Mouse (Mus musculus) kidney, adult 18-20 months (tissue): ENCODE results near the gene Parp4.

Experiments used
- DNase-seq: peaks from one replicate; pipeline ENCODE4 v3.0.0; 2021

The Parp4 gene

DNA sequence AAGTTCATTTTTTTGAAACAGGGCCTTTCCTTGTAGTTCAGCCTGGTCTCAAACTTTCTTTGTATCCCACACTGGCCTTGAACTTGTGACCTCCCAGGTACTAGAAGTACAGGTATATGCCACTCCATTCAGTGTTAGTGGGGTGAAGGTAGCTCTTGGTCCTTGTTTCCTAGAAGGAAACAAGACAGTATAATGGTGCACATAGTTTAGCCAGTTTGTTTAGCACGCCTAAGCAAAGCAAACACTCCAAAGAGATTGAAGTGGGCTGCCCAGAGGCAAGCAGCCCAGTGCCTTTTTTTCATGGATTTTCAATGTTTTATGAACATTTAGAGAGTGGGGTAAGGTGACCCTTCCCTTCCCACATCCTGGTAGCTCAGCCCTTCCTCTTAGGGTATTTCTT, 42.1 kb downstream of the Parp4 start:
- no peak for DNase-seq

DNA sequence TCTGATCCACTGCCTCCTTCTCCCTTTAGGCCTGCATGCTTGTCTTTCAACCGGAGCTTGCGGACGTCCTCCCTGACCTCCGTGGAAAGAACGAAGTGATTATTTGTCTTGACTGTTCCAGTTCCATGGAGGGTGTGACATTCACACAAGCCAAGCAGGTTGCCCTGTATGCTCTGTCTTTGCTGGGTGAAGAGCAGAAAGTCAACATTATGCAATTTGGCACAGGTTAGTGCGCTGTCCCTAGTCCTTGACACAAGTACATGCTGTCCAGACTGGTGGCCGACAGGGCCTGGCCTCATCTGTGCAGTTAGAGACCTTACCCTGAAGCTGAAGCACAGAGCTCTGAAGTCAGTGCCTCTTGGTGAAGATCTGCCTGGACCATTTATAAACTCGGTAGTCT, 45.0 kb downstream of the Parp4 start:
- DNase-seq: no peak

- no peak for DNase-seq
These were observed 50.8 kb downstream of the Parp4 start for GRCm38 (mm10) chr14:56626202-56626601.

GRCm38 (mm10) chr14:56628336-56628735, 52.9 kb downstream of the Parp4 start:
- DNase-seq: no peak

- no peak for DNase-seq
These were observed 55.7 kb downstream of the Parp4 start for GRCm38 (mm10) chr14:56631109-56631508.

DNA sequence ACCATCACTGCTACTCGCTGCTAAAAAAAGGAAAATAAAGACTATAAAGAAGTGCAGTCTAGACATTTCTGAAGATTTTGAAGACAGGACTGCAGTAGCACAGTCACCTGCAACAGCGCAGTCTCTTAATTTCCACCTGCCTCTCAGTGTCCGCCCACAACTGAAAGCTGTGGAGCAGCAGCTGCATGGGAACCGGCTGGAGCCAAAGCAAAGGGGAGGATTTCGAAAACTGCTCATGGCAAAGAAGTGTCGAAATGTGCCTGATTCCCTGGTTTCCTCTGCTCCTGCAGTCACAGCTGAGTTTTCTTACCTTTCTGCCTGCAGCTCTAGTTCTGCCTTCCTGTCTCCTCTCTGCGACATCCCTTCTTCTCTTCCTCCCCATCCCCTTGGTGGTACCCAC, 71.8 kb downstream of the Parp4 start:
- no peak for DNase-seq

- DNase-seq: no peak
These were observed 74.0 kb downstream of the Parp4 start for GRCm38 (mm10) chr14:56649448-56649847.

- no peak for DNase-seq
These were observed 90.2 kb downstream of the Parp4 start for GRCm38 (mm10) chr14:56665651-56666050.

- no peak for DNase-seq
These were observed 91.5 kb downstream of the Parp4 start for GRCm38 (mm10) chr14:56666909-56667308.

- peak; percentile 100 for DNase-seq
These were observed 92.8 kb downstream of the Parp4 start, which contains the start of gene Mphosph8 for GRCm38 (mm10) chr14:56667969-56668802. Gene Mphosph8, plus strand, starts transcription at chr14:56668248.

GRCm38 (mm10) chr14:56669046-56669620, 93.7 kb downstream of the Parp4 start:
- DNase-seq: no peak

DNA sequence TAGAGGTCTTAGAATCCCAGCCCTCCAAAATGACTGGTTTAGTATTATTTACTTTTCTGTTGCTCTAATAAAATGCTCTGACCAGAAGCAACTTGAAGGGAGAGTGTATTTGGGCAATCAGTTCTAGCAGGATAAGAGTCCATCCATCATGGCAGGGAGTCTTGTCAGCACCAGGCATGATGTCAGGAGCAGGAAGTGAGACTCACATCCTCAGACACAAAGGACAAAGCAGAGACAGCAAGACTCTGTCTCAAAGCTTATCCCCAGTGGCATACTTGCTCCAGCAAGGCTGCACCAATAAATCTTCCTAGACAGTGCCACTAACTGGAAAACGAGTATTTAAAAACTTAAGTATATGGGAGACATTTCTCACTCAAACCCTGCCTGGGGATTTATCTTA, 110.0 kb downstream of the Parp4 start:
- no peak for DNase-seq

GRCm38 (mm10) chr14:56689116-56689515, 113.7 kb downstream of the Parp4 start:
- no peak for DNase-seq

GRCm38 (mm10) chr14:56689766-56690165, 114.3 kb downstream of the Parp4 start:
- DNase-seq: no peak

GRCm38 (mm10) chr14:56695495-56695894, 120.1 kb downstream of the Parp4 start:
- DNase-seq: no peak

DNA sequence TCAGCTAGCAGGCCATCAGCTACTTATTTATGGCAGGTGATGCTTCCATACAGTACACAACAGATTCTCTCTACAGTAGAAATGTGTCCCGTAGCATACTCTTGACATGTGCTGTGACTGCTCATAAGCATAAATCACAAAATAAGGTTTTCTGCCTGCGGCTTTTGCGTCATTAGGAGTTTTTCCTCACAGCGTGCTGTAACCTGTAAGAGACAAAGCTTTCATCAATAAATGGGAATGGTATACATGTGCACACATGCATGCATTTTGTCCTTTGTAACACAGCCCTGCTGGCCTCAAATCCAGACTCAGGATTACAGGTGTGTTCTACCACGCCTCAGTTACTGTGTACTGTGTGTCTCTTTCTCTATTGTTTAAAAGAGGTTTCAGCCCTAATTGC, 122.4 kb downstream of the Parp4 start:
- DNase-seq: no peak

- no peak for DNase-seq
These were observed 127.2 kb downstream of the Parp4 start for GRCm38 (mm10) chr14:56702644-56703043.

- no peak for DNase-seq
These were observed 130.3 kb downstream of the Parp4 start for GRCm38 (mm10) chr14:56705687-56706086.
